Mouse (Mus musculus) brain, embryonic 14.5 days (tissue): ENCODE data around the gene Dnaic1.

Experiments used
- CTCF ChIP-seq: fragments of 200-500 bp; IDR thresholded peaks from 2 replicates; pipeline ENCODE4 v1.5.1; 2012; ENCODE audit warnings: inconsistent platforms, mild to moderate bottlenecking, moderate library complexity, borderline replicate concordance; ENCODE audit not compliant: insufficient read depth, insufficient read length; ENCODE audit errors: extremely low read depth
- POLR2A ChIP-seq: fragments of 200-500 bp; IDR thresholded peaks from 2 replicates; pipeline ENCODE4 v1.6.1; 2012; ENCODE audit warnings: mild to moderate bottlenecking, inconsistent platforms, borderline replicate concordance; ENCODE audit not compliant: poor library complexity, insufficient read depth, insufficient read length, severe bottlenecking; ENCODE audit errors: extremely low read depth

- TF ChIP-seq CTCF (no peak), POLR2A (no peak)
Observed at GRCm38 (mm10) chr4:41659556-41659955, 90.0 kb downstream of the Dnaic1 start.
